Mouse (Mus musculus) naive thymus-derived CD4-positive, alpha-beta T cell, adult 2 months (primary cell): ENCODE data around the gene Map2k2.
A peak's percentile ranks its signal among the peaks of the same experiment; 100 is the strongest.
"Not testable (repeated sequence)": the region's sequence is repeated elsewhere in the genome, so short reads cannot be mapped to it uniquely, and the experiment has no call there.

Source experiments
- DNase-seq: peaks from one replicate; pipeline ENCODE4 v3.0.0-alpha.2; 2011; ENCODE audit warnings: low read depth

Gene Map2k2

DNA sequence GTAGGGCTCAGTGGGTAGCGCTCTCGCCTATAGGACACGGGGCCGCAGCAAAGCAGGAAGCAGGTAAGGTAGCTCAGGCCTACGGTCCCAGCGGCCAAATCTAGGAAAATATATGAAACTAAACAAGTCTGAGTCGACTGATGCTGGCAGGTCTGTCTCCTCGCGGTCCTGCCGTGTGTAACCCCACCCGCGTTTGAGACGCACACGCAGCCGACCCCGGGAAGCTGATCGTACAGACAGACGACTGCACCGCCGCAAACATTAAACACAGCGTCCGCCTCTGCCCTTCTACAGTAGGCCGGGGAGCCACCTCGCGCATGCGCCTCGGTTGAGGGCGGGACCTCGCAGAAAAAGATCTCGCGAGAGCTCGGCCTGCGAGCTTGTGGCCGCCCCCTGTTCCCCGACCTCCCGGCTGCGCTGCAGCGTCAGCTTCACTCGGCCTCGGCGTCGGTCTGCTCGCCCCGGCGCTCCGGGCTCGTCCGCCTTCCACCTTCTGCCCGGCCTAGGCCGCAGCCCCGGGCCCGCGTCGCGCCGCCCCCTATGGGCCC is at the start of gene Map2k2:
Gene Map2k2, plus strand, starts transcription at position 351 of the 548 bp plus-strand sequence.
- peak; percentile 99 for DNase-seq

DNA sequence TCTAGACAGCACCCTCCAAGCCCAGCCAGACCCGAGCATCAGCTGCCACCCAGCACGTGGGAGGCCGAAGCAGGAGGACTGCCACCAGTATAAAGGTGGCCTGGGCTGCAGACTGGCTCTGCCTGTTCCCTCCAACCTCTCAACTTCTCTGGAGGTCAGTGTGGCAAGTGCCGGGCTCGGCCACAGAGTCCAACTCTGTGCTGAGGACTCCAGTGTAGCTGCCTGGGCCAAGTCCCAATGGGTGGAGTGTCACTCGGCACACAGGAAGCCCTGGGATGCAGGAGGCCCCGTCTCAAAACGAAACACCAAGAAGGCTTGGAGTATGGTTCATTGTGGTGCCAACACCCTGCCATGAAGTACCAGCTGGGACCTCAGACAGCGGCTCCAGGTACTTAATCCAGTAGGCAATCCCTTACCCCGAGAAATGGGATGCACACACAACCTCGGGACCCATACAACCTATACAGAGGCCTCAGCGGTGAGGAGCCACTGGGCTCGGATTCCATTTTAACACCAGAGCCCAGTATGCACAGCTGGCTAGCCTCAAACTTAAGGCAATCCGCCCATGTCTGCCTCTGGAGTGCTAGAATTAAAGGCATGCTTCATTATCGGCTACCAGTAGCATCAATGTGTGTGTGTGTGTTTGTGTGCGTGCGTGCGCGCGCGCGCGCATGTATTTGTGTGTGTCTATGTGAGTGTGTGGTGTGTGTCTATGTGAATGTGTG is 48.1 kb upstream of the Map2k2 start:
- DNase-seq: no peak

- DNase-seq: no peak
Measured at GRCm38 (mm10) chr10:81058896-81059295, 46.8 kb upstream of the Map2k2 start.

DNA sequence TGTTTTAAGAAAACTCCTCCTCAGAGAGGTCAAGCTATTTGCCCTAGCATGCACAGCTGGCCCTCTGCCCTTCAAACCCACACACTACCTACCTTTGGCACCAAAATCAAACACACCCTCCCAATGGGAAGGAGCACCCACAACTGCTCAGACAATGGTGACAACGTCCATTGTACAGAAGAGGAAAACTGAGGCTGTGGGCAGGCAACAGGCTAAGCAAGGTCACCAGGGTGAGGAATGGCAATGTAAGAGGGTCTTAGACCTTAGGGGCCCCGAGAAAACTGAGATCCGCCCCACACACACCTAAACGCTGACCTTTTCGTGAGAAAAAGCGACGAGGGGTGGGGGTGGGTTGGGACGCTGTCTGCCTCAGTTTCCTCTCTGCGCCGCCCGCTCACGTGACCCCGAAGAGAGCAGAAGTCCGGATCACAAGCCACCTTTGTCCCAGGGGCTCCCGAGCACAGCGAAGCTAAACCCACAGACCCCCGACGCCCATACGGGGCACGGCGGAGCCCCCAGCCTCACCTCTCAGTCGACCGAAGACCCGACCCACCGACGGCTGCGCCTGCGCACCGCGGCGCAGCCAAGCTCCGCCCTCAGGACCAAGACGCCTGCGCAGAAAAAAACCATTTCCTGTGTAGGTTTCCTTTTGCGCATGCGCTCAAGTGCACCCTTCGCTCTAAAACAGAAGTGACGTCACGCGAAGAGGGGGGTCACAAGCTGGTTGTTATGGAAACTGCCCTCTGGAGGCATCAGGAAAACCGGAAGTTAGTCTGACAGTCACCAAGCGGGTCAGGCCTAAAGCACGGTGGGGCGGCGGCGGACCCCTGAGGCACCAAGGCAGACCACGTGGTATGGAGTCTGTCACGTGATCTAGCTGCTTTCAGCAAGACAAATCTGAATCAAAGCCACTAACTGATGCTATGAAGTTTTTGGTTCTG is 45.8 kb upstream of the Map2k2 start, which contains the start of gene Sgta:
Gene Sgta, minus strand, starts transcription at position 579 of the 941 bp plus-strand sequence.
- peak; percentile 99 for DNase-seq

GRCm38 (mm10) chr10:81062710-81063109 is 43.0 kb upstream of the Map2k2 start:
- DNase-seq: no peak

GRCm38 (mm10) chr10:81064519-81064918 is 41.2 kb upstream of the Map2k2 start:
- DNase-seq: not testable (repeated sequence)

DNA sequence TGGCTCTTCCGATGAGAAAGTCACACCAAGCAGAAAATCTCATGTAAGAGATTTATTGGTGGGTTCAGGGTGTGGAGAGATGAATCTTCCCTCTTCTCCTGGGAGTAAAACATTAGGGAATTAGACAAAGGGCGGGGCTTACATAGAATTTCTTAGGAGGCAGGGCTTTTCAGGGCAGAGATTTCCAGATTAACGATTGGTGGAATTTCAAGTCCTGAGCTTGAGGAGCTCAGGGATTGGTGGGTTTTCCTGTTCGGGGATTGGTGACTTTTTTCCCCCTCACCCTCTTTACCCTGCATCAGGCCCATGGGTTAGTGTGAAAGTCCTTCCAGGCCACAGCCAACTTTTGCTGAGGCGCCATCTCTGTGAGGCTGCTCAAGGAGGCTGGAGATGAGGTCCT is 37.0 kb upstream of the Map2k2 start:
- DNase-seq: no peak

DNA sequence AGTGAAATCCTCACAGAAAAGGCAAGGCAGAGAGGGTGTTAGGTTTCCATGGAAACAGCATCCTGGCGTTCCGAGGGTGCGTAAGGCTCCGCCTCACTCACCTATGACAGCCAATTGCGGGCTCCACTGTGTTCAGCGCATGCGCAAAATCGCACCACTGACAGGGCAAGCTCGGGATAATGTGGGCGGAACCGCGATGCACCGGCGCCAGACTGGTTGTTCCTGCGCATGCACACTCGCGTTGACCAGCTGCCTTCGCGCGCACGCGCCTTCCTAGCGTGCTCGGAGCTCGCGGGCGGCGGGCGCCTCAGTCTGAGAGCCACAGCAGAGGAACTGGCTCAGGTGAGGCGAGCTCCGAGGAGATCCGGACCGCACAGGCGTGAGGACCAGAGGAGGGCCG is 35.9 kb upstream of the Map2k2 start, which contains the start of gene Thop1:
Gene Thop1, plus strand, starts transcription at position 200 of the 400 bp plus-strand sequence.
- DNase-seq: peak; percentile 100

DNA sequence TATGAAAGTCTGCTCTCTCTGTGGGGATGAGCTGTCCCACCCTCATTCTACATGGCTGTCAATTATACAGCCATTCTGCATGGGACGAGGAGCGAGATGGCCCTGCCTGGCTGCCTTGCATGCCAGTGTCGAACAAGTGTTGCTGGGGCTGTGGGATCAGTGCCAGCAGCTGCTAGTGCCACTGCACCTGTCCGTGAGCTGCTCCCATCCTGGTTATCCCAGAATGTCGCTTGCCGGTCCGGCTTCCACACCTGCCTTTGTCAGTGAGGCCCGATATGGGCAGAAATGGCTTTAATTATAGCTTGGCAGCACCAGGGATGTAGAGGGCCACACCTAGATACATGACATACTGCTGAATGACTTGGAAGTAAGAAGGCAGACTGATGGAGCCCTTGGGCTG is 33.4 kb upstream of the Map2k2 start:
- DNase-seq: no peak

DNA sequence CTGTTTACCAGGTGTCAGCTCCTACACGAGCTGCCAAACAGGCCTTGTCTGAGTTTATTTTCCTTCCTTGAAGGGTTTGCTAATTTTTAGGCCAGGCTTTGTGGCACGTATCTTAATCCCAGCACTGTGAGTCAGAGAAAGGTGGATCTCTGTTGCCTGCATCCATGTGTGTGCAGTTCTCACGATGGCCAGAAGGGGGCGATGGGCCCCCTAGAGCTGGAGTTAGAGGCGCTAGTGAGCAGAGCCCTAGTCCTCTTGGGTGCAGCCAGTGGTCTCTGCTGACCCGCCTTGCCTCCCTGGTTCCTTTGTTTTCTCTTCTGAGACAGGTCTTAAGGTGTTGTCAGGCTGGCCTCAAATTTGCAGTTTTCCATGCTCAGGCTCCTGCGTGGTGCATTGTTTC is 32.3 kb upstream of the Map2k2 start:
- peak; percentile 35 for DNase-seq

- DNase-seq: no peak
Measured at GRCm38 (mm10) chr10:81075734-81076133, 30.0 kb upstream of the Map2k2 start.

DNA sequence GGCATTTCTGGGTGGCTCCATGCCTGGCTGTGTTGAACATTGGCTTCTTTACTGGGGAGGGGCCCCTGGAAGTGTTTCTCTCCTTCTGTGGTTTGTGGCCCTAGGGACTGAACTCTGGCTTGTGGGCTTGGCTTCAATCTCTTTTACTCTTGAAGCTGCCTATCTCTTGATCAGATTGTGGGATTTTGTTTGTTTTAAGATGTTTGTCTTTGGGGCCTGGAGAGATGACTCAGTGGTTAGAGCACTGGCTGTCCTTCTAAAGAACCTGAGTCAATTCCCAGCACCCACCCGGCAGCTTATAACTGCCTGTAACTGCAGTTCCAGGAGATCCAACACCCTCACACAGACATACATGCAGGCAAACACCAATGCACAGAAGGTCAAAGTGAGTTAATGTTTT is 29.4 kb upstream of the Map2k2 start:
- no peak for DNase-seq

DNA sequence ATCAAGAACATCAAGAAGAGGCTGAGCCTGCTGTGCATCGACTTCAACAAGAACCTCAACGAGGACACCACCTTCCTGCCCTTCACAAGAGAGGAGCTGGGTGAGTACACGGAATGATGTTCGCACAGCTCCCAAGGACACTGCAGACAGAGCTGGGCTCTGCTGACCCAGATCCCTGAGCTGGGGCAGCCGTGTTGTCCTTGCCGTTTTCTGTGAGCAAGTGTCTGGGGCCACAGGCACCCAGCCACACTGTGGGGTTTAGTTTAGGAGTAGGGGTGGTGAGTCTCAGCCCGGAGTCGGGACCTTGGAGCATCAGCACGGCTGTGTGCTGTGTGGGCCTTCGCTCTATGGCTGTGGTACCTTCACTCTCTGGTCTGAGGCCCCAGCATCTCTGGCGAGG is 27.8 kb upstream of the Map2k2 start:
- DNase-seq: no peak

- no peak for DNase-seq
Measured at GRCm38 (mm10) chr10:81080008-81080655, 25.6 kb upstream of the Map2k2 start.

GRCm38 (mm10) chr10:81082168-81082960 is 23.4 kb upstream of the Map2k2 start:
- peak; percentile 86 for DNase-seq

DNA sequence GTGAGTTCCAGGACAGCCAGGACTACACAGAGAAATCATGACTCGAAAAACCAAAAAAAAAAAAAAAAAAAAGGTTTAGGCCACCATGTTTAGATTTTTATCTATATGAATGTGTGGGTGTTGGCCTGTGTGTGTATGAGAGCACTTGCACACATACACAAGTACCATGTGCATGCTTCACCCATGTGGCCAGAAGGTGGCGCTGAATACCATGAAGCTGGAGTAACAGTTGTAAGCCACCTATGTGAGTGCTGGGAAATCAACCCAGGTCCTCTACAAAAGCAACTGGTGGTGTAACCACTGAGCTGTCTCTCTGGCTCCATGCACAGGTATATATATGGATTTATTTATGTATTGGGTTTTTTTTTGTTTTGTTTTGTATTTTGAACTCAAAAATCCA is 18.7 kb upstream of the Map2k2 start:
- DNase-seq: peak; percentile 63

DNA sequence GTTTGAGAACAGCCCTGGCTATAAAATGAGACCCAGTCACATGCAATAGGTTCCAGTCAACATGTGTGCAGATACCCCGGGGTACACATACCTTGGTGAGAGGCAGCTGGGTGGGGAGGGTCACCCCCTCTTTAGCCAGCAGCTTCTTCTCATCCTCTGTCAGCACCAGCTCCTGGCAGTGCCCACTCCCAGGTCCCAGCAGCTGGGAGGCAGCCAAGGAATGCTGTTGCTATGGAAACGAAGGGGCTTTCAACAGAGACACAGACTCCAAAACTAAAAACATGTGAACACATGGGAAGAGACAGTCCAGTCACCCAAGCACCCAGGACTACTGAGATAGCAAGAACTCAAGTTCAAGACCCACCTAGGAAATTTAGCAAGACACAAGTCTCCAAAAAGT is 16.5 kb upstream of the Map2k2 start:
- no peak for DNase-seq

- no peak for DNase-seq
Measured at GRCm38 (mm10) chr10:81090621-81091020, 15.1 kb upstream of the Map2k2 start.

DNA sequence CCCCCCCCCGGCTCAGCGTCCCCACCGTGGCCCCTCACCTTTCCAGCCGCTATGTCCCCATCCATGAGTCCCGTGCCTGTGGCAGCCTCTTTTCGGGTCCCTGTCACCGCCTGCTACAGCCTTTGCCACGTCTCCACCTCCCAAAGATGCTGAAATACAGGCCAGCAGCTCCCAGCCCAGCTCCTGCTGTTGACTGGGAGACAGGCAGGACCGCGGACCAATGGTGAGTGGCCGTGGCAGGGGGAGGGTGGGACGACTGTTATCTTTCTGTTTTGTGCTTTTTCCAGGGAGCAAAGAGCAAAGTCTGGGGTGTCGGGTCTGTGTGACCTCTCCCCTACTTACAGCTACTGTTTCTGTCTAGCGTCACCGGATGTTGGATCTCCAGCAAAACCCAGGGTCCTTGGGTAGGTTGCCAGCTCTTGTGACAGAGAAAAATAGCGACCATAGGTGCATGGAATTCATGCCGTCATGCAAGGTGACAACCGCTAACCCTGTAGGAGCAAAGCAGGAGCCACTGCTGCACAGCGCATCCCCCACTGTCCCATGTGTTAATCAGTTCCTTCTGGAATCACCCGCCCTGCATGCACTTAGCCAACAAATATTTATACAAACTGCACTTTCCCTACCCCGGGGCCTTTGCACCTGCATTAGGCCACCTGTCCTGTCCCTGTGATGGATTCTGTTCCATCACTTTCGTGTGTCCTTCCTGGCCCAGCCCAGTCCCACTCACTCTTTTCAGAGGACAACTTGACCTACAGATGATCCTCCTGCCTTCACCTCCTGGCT is 13.1 kb upstream of the Map2k2 start:
- DNase-seq: no peak

- no peak for DNase-seq
Measured at GRCm38 (mm10) chr10:81094931-81095678, 10.6 kb upstream of the Map2k2 start.
